Mouse (Mus musculus) bone marrow macrophage, adult 2 months (primary cell): ENCODE measurements around the gene Best2.

Source experiments
- CTCF ChIP-seq: IDR thresholded peaks from 2 replicates; pipeline ENCODE4 v1.5.1; 2012; ENCODE audit warnings: low read depth, mild to moderate bottlenecking, low read length, moderate library complexity
- POLR2A ChIP-seq: IDR thresholded peaks from 2 replicates; pipeline ENCODE4 v1.6.1; 2012; ENCODE audit warnings: mild to moderate bottlenecking, low read depth, low read length, borderline replicate concordance

DNA sequence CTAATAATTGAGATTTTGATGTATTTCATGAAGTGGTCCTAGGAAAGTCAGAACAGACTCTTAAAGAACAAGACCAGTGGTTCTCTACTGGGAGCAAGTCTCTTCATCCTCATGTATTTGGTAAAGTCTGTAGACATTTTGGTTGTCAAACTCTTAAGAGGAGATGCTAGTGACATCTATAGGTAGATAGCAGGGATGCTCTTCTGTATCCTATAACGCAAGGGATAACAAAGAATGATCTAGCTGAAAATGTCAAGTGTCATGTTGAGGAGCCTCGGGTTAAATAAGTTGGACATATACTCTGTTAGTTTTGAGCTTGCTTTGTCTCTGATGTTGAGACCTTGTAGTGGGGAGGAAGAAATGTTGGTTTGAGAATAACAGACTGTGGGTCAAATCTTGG is 13.6 kb upstream of the Best2 start:
- no peak for TF ChIP-seq CTCF
- TF ChIP-seq POLR2A: no peak
